Mouse (Mus musculus) gonadal fat pad, adult 2 months (tissue): ENCODE data around the gene Pnmal1. TPM values are rescaled to one million over a fixed set of nuclear protein-coding genes. Genes with fewer than 3 reads are reported as not detected.
"Not testable (repeated sequence)": the region's sequence is repeated elsewhere in the genome, so short reads cannot be mapped to it uniquely, and the experiment has no call there.

Experiments used
- DNase-seq: peaks from one replicate; pipeline ENCODE4 v3.0.0-alpha.2; 2012; ENCODE audit warnings: low read depth
- polyA plus RNA-seq: library from polyadenylated mRNA; depleted of rRNA; stranded (reverse); fragments of >200 nt; gene quantifications from 2 replicates; pipeline ENCODE4 v1.2.3, GENCODE M21; 2012

Gene Pnmal1
- polyA plus RNA-seq, 1 experiment, result not detected

GRCm38 (mm10) chr7:16950861-16951635 is 8.4 kb upstream of the Pnmal1 start:
- DNase-seq, result no peak

GRCm38 (mm10) chr7:16953776-16954175 is 5.7 kb upstream of the Pnmal1 start:
- not testable (repeated sequence) for DNase-seq

- no peak for DNase-seq
Observed at GRCm38 (mm10) chr7:16955712-16956111, 3.8 kb upstream of the Pnmal1 start.

- DNase-seq, result no peak
Observed at GRCm38 (mm10) chr7:16956410-16957265, 2.8 kb upstream of the Pnmal1 start.

GRCm38 (mm10) chr7:16961678-16962077 is 2.2 kb downstream of the Pnmal1 start:
- DNase-seq, result no peak

- no peak for DNase-seq
Observed at GRCm38 (mm10) chr7:16968414-16968813, 8.9 kb downstream of the Pnmal1 start.

GRCm38 (mm10) chr7:16971160-16971559 is 11.7 kb downstream of the Pnmal1 start:
- DNase-seq, result no peak

- DNase-seq, result no peak
Observed at GRCm38 (mm10) chr7:16974018-16974417, 14.5 kb downstream of the Pnmal1 start.

GRCm38 (mm10) chr7:16976298-16976697 is 16.8 kb downstream of the Pnmal1 start:
- DNase-seq, result no peak

- DNase-seq, result no peak
Observed at GRCm38 (mm10) chr7:16978173-16978572, 18.7 kb downstream of the Pnmal1 start.

- DNase-seq, result no peak
Observed at GRCm38 (mm10) chr7:16978593-16978992, 19.1 kb downstream of the Pnmal1 start.

GRCm38 (mm10) chr7:16980348-16980747 is 20.9 kb downstream of the Pnmal1 start:
- DNase-seq, result no peak

- no peak for DNase-seq
Observed at GRCm38 (mm10) chr7:16982859-16983568, 23.5 kb downstream of the Pnmal1 start, which contains the start of gene Gm42372. Gm42372 (plus strand) TSS chr7:16983086.

- no peak for DNase-seq
Observed at GRCm38 (mm10) chr7:16987541-16988149, 28.2 kb downstream of the Pnmal1 start.

- no peak for DNase-seq
Observed at GRCm38 (mm10) chr7:16988405-16988804, 28.9 kb downstream of the Pnmal1 start.

- no peak for DNase-seq
Observed at GRCm38 (mm10) chr7:16990006-16990744, 30.7 kb downstream of the Pnmal1 start.

GRCm38 (mm10) chr7:16991681-16992450 is 32.4 kb downstream of the Pnmal1 start:
- no peak for DNase-seq

- DNase-seq, result no peak
Observed at GRCm38 (mm10) chr7:16992451-16992807, 33.0 kb downstream of the Pnmal1 start, which contains the start of gene Ccdc8. Ccdc8 (plus strand) TSS chr7:16992708.

- DNase-seq, result no peak
Observed at GRCm38 (mm10) chr7:16993651-16994399, 34.3 kb downstream of the Pnmal1 start.
